Mouse (Mus musculus) bone marrow, adult 2 months (tissue): Measurements from ENCODE around the gene Ezr.

Experiments used
- CTCF ChIP-seq: fragments of 200-500 bp; IDR thresholded peaks from 2 replicates; pipeline ENCODE4 v1.5.1; 2011; ENCODE audit warnings: low read length, control low read depth; ENCODE audit not compliant: control insufficient read depth, insufficient read depth
- POLR2A ChIP-seq: fragments of 200-500 bp; IDR thresholded peaks from 2 replicates; pipeline ENCODE4 v1.6.1; 2011; ENCODE audit warnings: low read depth, mild to moderate bottlenecking, control low read depth, low read length, borderline replicate concordance; ENCODE audit not compliant: control insufficient read depth

DNA sequence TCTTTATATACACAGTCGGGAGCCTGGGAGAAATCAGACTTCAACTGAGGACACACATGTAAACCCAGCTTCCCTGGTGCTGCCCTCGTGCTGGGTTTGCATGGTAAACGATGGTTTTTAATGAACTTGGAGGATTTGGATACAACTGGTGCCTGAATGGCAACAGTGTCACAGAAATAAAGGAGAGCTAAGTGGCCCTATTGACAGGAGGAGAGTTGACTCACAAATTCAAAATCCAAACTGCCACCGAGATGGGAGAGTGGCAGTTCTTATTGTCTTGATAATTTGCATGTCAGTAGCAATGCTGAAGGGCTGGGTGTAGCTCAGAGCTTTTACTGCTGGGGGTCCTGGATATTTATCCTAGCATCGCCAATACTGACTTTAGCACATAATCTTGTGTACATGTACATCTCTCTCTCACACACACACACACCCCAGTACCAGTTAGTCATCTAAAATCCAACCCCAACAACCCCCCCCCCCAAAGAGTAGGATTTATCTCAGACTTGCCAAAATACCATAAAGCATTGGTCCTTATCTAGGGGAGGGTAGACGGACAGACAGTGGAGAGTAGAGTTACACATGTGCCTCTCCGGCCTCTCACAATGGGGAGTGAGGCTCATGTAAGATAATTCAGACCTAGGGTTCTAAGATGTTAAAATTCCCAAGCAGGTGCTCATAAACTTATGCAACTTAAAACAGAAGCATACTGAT lies 18.9 kb downstream of the Ezr start:
- TF ChIP-seq CTCF: no peak
- no peak for TF ChIP-seq POLR2A
